Mouse (Mus musculus) CD4-positive, CD25-positive, alpha-beta regulatory T cell (primary cell): ENCODE measurements around the gene Zdhhc9. TPM values are rescaled to one million over a fixed set of nuclear protein-coding genes. Genes with fewer than 3 reads are reported as not detected.

Experiments
- polyA plus RNA-seq: library from polyadenylated mRNA; unstranded; fragments of 100-300 nt; shearing (Covaris generic); gene quantifications from one replicate; pipeline ENCODE4 v1.2.1, GENCODE M21; 2017

Gene Zdhhc9
- 32.0 TPM for polyA plus RNA-seq

DNA sequence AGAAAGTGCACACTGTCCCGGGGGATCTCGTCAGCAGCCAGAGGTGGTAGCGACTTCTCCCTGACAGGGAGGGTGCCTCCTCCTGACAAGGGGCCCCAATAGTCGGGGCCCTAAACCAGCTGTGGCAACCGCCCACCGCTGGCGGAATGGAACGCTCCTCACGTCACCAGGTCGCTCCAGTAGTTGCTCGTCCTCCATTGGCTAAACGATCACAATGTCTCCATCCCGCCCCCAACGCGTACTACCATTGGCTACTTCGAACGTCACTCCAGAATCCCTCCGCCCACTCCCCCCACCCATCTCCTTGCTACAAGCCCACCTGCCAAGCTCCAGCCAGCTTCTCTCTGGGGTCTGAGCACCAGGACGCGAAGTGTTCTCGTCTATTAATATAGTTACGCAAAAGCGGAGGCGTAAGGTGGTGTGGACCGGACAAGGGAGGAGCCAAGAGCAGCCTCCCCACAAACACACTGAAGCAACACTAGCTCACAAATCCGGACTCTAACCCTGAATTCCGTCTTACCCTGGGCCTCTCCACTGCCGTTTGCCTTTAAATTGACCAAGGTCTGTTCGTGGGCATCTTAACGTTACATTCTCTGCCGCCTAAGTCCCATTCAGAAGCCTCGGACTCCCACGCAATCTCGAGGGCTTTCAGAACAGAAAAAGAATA is at the start of gene Zdhhc9:
Gene Zdhhc9 (minus strand): TSS at position 360 of the 667 bp plus-strand sequence.

GRCm38 (mm10) chrX:48256468-48257007 is 47.9 kb upstream of the Zdhhc9 start, which contains the start of gene Utp14a:
TSS of gene Utp14a (plus strand) at chrX:48256862.

GRCm38 (mm10) chrX:48146262-48146661 is 62.4 kb downstream of the Zdhhc9 start, which contains the start of gene Sash3:
TSS of gene Sash3 (plus strand) at chrX:48146436.

Other genes starting within 250 kb of the Zdhhc9 start
- gene Apln, start 174.0 kb downstream of the Zdhhc9 start, polyA plus RNA-seq, result 0.28 TPM
- gene Xpnpep2, start 100.2 kb downstream of the Zdhhc9 start, polyA plus RNA-seq, result 0.23 TPM
- gene Sash3, start 62.4 kb downstream of the Zdhhc9 start, polyA plus RNA-seq, result 417 TPM
- gene Utp14a, start 48.0 kb upstream of the Zdhhc9 start, polyA plus RNA-seq, result 22.1 TPM
- 1.3 TPM for gene Bcorl1, start 132.5 kb upstream of the Zdhhc9 start, polyA plus RNA-seq